Mouse (Mus musculus): ENCODE results near the gene Ankrd12.

GRCm38 (mm10) chr17:66085038-66085437 lies 8.1 kb upstream of the Ankrd12 start:
- TF ChIP-seq CTCF (IDR thresholded peaks at IDR 0.05; ENCODE audit: low read depth, low read length) (no peak), POLR2AphosphoS5 (IDR thresholded peaks at IDR 0.05; ENCODE audit: insufficient replicate concordance, low read depth, low read length) (no peak), GATA1 (IDR thresholded peaks at IDR 0.05; ENCODE audit: borderline replicate concordance, low read length) (no peak), TAL1 (conservative IDR thresholded peaks at IDR 0.05; ENCODE audit: low read depth, low read length) (no peak), GATA2 (IDR thresholded peaks at IDR 0.05; ENCODE audit: borderline replicate concordance, low read depth, low read length) (no peak)

All from G1E (cell line).